Mouse (Mus musculus): ENCODE measurements around the gene Fer1l5.

DNA sequence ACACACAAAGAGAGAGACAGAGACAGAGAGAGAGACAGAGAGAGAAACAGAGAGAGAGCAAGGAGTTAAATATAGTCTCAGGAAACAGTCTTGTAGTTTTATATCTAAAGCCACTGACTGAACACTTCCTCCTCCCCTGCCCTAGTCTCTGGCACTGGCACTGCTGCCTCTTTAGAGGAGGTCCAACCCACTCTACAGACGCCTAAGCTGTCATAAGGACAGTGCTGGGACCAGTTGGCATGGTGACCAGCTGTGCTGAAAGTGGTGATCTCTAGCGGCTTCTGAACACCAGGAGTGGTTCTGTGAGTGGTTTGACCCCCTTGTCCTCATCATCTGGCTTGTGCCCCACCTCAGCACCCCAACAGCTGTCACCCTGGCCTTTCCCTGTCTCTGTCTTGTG lies 89.7 kb downstream of the Fer1l5 start:
- TF ChIP-seq POLR2A (IDR thresholded peaks at IDR 0.05; ENCODE audit: extremely low read depth, insufficient read depth, low read length) (no peak), CTCF (IDR thresholded peaks at IDR 0.05; ENCODE audit: extremely low read depth, insufficient read depth, low read length) (no peak)
